Mouse (Mus musculus): Measurements from ENCODE around the gene Prss54. TPM values are rescaled to one million over a fixed set of nuclear protein-coding genes. Genes with fewer than 3 reads are reported as not detected.

Prss54 gene
- total and polyA plus RNA-seq, 2 experiments from 2014 or later, result not detected

GRCm38 (mm10) chr8:95516928-95517327, 59.2 kb downstream of the Prss54 start:
- Histone ChIP-seq H3K4me3 (ENCODE audit: low read depth, low read length) (no peak overlapping the region), H3K9me3 (ENCODE audit: low read length) (no peaks in the 10 kb centered on the region), H3K9ac (no peak overlapping the region), H3K4me2 (ENCODE audit: low read depth) (no peak overlapping the region), H3K27me3 (ENCODE audit: insufficient read depth, low read length) (no peaks in the 10 kb centered on the region), H3K27ac (ENCODE audit: low read depth, low read length) (no peak overlapping the region), H3K36me3 (ENCODE audit: insufficient read depth) (no peaks in the 10 kb centered on the region), H3K4me1 (ENCODE audit: insufficient read depth) (no peaks in the 10 kb centered on the region)
- WGBS, result 81% methylated on average over 6 of the region's 6 CpGs
- no peak for TF ChIP-seq CTCF (IDR thresholded peaks at IDR 0.05; ENCODE audit: low read depth)
- DNase-seq (no peak), ATAC-seq (no peak)

DNA sequence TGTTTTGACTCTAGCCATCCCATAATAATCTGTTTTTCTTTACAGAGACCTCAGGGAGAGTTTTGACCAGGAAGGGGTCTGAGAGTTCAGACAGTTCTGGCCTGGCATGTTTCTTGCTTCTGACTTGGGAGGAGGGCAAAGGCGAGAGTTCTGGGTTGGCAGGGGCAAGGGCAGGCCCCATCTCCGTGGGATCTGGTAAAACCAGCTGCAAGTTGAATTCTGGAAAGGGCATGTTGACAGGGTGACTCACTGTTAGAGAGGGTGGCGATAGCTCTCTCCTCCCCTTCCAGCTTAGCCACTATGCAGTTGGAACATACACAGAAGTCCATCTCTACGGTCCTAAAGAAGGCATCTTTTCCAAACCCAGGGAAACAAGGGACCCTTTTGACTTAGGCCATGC, 62.9 kb downstream of the Prss54 start:
- Histone ChIP-seq H3K9ac (no peak overlapping the region), H3K4me2 (ENCODE audit: low read depth) (no peak overlapping the region), H3K27me3 (ENCODE audit: insufficient read depth, low read length) (no peaks in the 10 kb centered on the region), H3K4me3 (ENCODE audit: low read depth, low read length) (no peak overlapping the region), H3K9me3 (ENCODE audit: low read length) (no peaks in the 10 kb centered on the region), H3K27ac (ENCODE audit: low read depth, low read length) (no peak overlapping the region), H3K36me3 (ENCODE audit: insufficient read depth) (no peaks in the 10 kb centered on the region), H3K4me1 (ENCODE audit: insufficient read depth) (no peaks in the 10 kb centered on the region)
- ATAC-seq (no peak), DNase-seq (no peak)
- 77% methylated on average over 4 of the region's 4 CpGs for WGBS
- TF ChIP-seq CTCF (IDR thresholded peaks at IDR 0.05; ENCODE audit: low read depth), result no peak

GRCm38 (mm10) chr8:95512257-95512656, 63.9 kb downstream of the Prss54 start:
- no peak overlapping the region for H3K27ac ChIP-seq (ENCODE audit: low read depth, low read length)
- H3K4me3 ChIP-seq (ENCODE audit: low read depth, low read length), result no peak overlapping the region
- no peak overlapping the region for H3K9ac ChIP-seq
- DNase-seq, result no peak
- no peak overlapping the region for H3K4me2 ChIP-seq (ENCODE audit: low read depth)
- TF ChIP-seq CTCF (IDR thresholded peaks at IDR 0.05; ENCODE audit: low read depth), result no peak
- WGBS, result 55% methylated on average over 4 of the region's 4 CpGs
- no peaks in the 10 kb centered on the region for H3K27me3 ChIP-seq (ENCODE audit: insufficient read depth, low read length)
- H3K4me1 ChIP-seq (ENCODE audit: insufficient read depth), result no peaks in the 10 kb centered on the region
- no peak for ATAC-seq
- no peaks in the 10 kb centered on the region for H3K36me3 ChIP-seq (ENCODE audit: insufficient read depth)
- H3K9me3 ChIP-seq (ENCODE audit: low read length), result no peaks in the 10 kb centered on the region

Other genes starting within 250 kb of the Prss54 start
- 11.8 and 15.7 TPM in 2 replicates for gene Zfp319, start 244.4 kb downstream of the Prss54 start, total RNA-seq (2014; rRNA removed)
- 10.7 and 13.4 TPM in 2 replicates for gene Zfp319, start 244.4 kb downstream of the Prss54 start, polyA plus RNA-seq (2015; fragmentation: Nextera tagmentation; extraction: Ambion mirVana)
- gene Usb1, start 244.1 kb downstream of the Prss54 start, total RNA-seq (2014; rRNA removed), result 30.8 and 66.0 TPM in 2 replicates
- 34.9 and 38.6 TPM in 2 replicates for gene Usb1, start 244.1 kb downstream of the Prss54 start, polyA plus RNA-seq (2015; fragmentation: Nextera tagmentation; extraction: Ambion mirVana)
- 32.4 and 40.3 TPM in 2 replicates for gene Mmp15, start 224.1 kb downstream of the Prss54 start, total RNA-seq (2014; rRNA removed)
- gene Mmp15, start 224.1 kb downstream of the Prss54 start, polyA plus RNA-seq (2015; fragmentation: Nextera tagmentation; extraction: Ambion mirVana), result 10.7 and 13.9 TPM in 2 replicates
- gene Cfap20, start 141.5 kb downstream of the Prss54 start, total RNA-seq (2014; rRNA removed), result 88.8 and 94.2 TPM in 2 replicates
- gene Cfap20, start 141.5 kb downstream of the Prss54 start, polyA plus RNA-seq (2015; fragmentation: Nextera tagmentation; extraction: Ambion mirVana), result 106 and 125 TPM in 2 replicates
- 26.7 TPM in 2 replicates for gene Csnk2a2, start 86.3 kb downstream of the Prss54 start, total RNA-seq (2014; rRNA removed)
- gene Csnk2a2, start 86.3 kb downstream of the Prss54 start, polyA plus RNA-seq (2015; fragmentation: Nextera tagmentation; extraction: Ambion mirVana), result 7.7 and 9.9 TPM in 2 replicates
- 3.4 and 3.7 TPM in 2 replicates for gene Ccdc113, start 42.3 kb downstream of the Prss54 start, total RNA-seq (2014; rRNA removed)
- 3.3 and 5.3 TPM in 2 replicates for gene Ccdc113, start 42.3 kb downstream of the Prss54 start, polyA plus RNA-seq (2015; fragmentation: Nextera tagmentation; extraction: Ambion mirVana)
- gene Gins3, start 57.1 kb upstream of the Prss54 start, total RNA-seq (2014; rRNA removed), result 3.8 and 4.3 TPM in 2 replicates
- gene Gins3, start 57.1 kb upstream of the Prss54 start, polyA plus RNA-seq (2015; fragmentation: Nextera tagmentation; extraction: Ambion mirVana), result 3.2 and 4.4 TPM in 2 replicates
- 549 and 619 TPM in 2 replicates for gene Ndrg4, start 100.6 kb upstream of the Prss54 start, total RNA-seq (2014; rRNA removed)
- 428 and 484 TPM in 2 replicates for gene Ndrg4, start 100.6 kb upstream of the Prss54 start, polyA plus RNA-seq (2015; fragmentation: Nextera tagmentation; extraction: Ambion mirVana)
- gene Setd6, start 139.5 kb upstream of the Prss54 start, total RNA-seq (2014; rRNA removed), result 24.9 and 29.8 TPM in 2 replicates
- 37.1 and 40.0 TPM in 2 replicates for gene Setd6, start 139.5 kb upstream of the Prss54 start, polyA plus RNA-seq (2015; fragmentation: Nextera tagmentation; extraction: Ambion mirVana)
- 132 and 143 TPM in 2 replicates for gene Cnot1, start 231.1 kb upstream of the Prss54 start, total RNA-seq (2014; rRNA removed)
- 19.0 and 25.0 TPM in 2 replicates for gene Cnot1, start 231.1 kb upstream of the Prss54 start, polyA plus RNA-seq (2015; fragmentation: Nextera tagmentation; extraction: Ambion mirVana)
- 67.4 and 77.0 TPM in 2 replicates for gene Sap18b, start 249.0 kb upstream of the Prss54 start, total RNA-seq (2014; rRNA removed)
- 305 and 352 TPM in 2 replicates for gene Sap18b, start 249.0 kb upstream of the Prss54 start, polyA plus RNA-seq (2015; fragmentation: Nextera tagmentation; extraction: Ambion mirVana)